ENCODE assay signal across 8 mouse cellular contexts in genomic region chr12:32717129-32717921, GRCm38 (mm10).
DNase-seq lines count a peak whose midpoint lies in the region; ATAC-seq and TF ChIP-seq lines count a peak whose summit lies in the region.
"Had no signal": no experiment of that assay in that cellular context is flagged by ENCODE, and none has a peak within 500 bp of the region (broad histone marks: within the 10 kb centered on the region; RNA-seq: fewer than 3 reads in every experiment).

No protein-coding gene starts in this region.

- no peak overlapping the region for H3K4me3 ChIP-seq in left cerebral cortex, adult 2 months

- peak overlapping the region; percentile 53; the same call in 1 of the 2 replicates for H3K27ac ChIP-seq in left cerebral cortex, adult 2 months
- H3K27ac ChIP-seq: macrophage had no signal

- intact Hi-C loops in heart, postnatal 36 days (cut with DNase I) = loop anchor here (5.0 kb wide), 2 partner anchors 105 to 235 kb away; partner anchors contain the start of gene Sypl
- intact Hi-C loops in left cerebral cortex, adult 2 months (cut with DNase I) = loop anchor here (2.0 to 5.0 kb wide), 2 partner anchors 51 to 105 kb away; no protein-coding TSS in a partner anchor

- peak; percentile 48 for DNase-seq in Muller cell, postnatal 12 days (ENCODE audit: inconsistent ontology term)
- peak; percentile 58 to 88 for DNase-seq in adrenal gland, adult (ENCODE audit: inconsistent age in 2 of 2, low spot score in 1 of 2)
- DNase-seq in fibroblast of lung, adult 2 months (ENCODE audit: low read depth) = peak; percentile 79
- peak; percentile 83 to 84 for DNase-seq in heart, postnatal 36 days
- peak; percentile 69 to 71 for DNase-seq in left cerebral cortex, adult 2 months (ENCODE audit: extremely low spot score in 1 of 2, low spot score in 2 of 2)
- DNase-seq in ovary, postnatal 10 days (ENCODE audit: low spot score) = peak; percentile 43

- TF ChIP-seq CTCF in left cerebral cortex, adult 2 months (IDR thresholded peaks at IDR 0.05) = no peak

- no peak for ATAC-seq in erythroid progenitor cell, adult 5-6 weeks (replicated peaks; ENCODE audit: low FRiP score, poor library complexity, severe bottlenecking)
